Comparison of ENCODE assay signal across 18 mouse cellular contexts in the genomic region with DNA sequence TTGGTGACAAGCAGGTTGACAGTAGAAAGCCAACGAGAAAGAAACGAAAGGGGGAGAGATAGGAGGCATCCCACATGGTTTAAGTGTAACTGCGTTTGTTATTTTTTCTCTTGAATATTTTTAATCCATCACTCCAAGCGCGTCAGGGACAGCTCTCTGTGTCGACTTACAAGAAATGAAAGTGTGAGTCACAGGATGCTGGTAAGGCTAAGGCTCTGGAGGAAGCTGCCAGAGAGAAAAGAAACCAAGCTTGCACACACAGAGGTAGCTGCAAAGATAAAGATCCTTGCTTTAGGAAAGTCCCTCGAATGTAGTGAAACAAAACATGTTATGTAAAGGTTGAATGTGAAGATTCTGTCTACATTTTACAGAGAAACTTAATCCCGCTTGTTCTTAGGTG.
DNase-seq lines count a peak whose midpoint lies in the region; TF ChIP-seq lines count a peak whose summit lies in the region.
"Had no signal": no experiment of that assay in that cellular context is flagged by ENCODE, and none has a peak within 500 bp of the region (broad histone marks: within the 10 kb centered on the region; RNA-seq: fewer than 3 reads in every experiment).

No protein-coding gene starts in this region.

- intact Hi-C loops in left cerebral cortex, adult 2 months (cut with DNase I) = no loop called here
- intact Hi-C loops in heart, postnatal 36 days (cut with DNase I) = no loop called here

- H3K27ac ChIP-seq in left cerebral cortex, adult 2 months = peak overlapping the region; percentile 83
- H3K27ac ChIP-seq: forebrain, embryonic 13.5 days; heart, adult 2 months; hindbrain, embryonic 13.5 days; kidney, embryonic 15.5 days; limb, embryonic 12.5 days; neural tube, embryonic 13.5 days had no signal

- no peak overlapping the region for H3K4me3 ChIP-seq in left cerebral cortex, adult 2 months
- H3K4me3 ChIP-seq: forebrain, embryonic 13.5 days; heart, adult 2 months; hindbrain, embryonic 13.5 days; kidney, embryonic 15.5 days; limb, embryonic 12.5 days; neural tube, embryonic 13.5 days had no signal

- no peaks in the 10 kb centered on the region for H3K36me3 ChIP-seq in splenic B cell, adult 2 months (ENCODE audit: control insufficient read depth, insufficient read depth, low read length, poor library complexity, severe bottlenecking)
- H3K36me3 ChIP-seq: hindbrain, embryonic 13.5 days; kidney, embryonic 15.5 days; limb, embryonic 12.5 days; neural tube, embryonic 13.5 days had no signal

- DNase-seq in right cerebral cortex, postnatal 25 days = peak; percentile 44
- no peak for DNase-seq in right cerebral cortex, postnatal 14 days
- peak; percentile 67 for DNase-seq in T-cell, adult 2 months (ENCODE audit: low spot score)
- DNase-seq in left cerebral cortex, adult 2 months (ENCODE audit: extremely low spot score in 1 of 2, low spot score in 2 of 2) = peak in 1 of 2 experiments; percentile 42
- peak; percentile 30 for DNase-seq in splenic B cell, adult 2 months (ENCODE audit: low read depth, low spot score)
- no peak for DNase-seq in heart, postnatal 36 days
- no peak for DNase-seq in layer of hippocampus, adult 9-10 months (ENCODE audit: low spot score)
- DNase-seq: adrenal gland, adult 8-10 months; cerebellum, adult 11 months; heart, adult 2 months; lung, adult 18-20 months; spleen, adult 18-20 months; thymus, postnatal 14 days had no signal

- no peaks in the 10 kb centered on the region for H3K27me3 ChIP-seq in splenic B cell, adult 2 months (ENCODE audit: control insufficient read depth, insufficient read depth, low read length, poor library complexity, severe bottlenecking)
- H3K27me3 ChIP-seq: forebrain, embryonic 13.5 days; hindbrain, embryonic 13.5 days; kidney, embryonic 15.5 days; limb, embryonic 12.5 days; neural tube, embryonic 13.5 days had no signal

- TF ChIP-seq CTCF in left cerebral cortex, adult 2 months (IDR thresholded peaks at IDR 0.05) = no peak

Comparison
In these comparisons a context has a peak if more than half of its experiments do, and no peak if none do; other contexts are left out.
1. DNase-seq: peak in right cerebral cortex, postnatal 25 days (single experiment), T-cell, adult 2 months (single experiment) and splenic B cell, adult 2 months (single experiment); none in right cerebral cortex, postnatal 14 days (single experiment), heart, postnatal 36 days (0 of 2) and layer of hippocampus, adult 9-10 months (single experiment).